Mouse (Mus musculus) intestine, embryonic 14.5 days (tissue): ENCODE measurements around the gene Ell. TPM values are rescaled to one million over a fixed set of nuclear protein-coding genes. Genes with fewer than 3 reads are reported as not detected.

Experiments
- ATAC-seq: fragments of 200-750 bp; cut with Nextera tagmentation; replicated peaks from 2 replicates; pipeline ENCODE4 v1.8.0; 2017; ENCODE audit warnings: low read depth, moderate number of reproducible peaks, moderate TSS enrichment, moderate library complexity; ENCODE audit not compliant: low FRiP score, low TSS enrichment
- DNase-seq: peaks from one replicate; pipeline ENCODE4 v3.0.0-alpha.2; 2018; ENCODE audit warnings: low spot score
- H3K27ac ChIP-seq: fragments of 300-500 bp; sonication (generic); 2 replicates; pipeline ENCODE4 v1.5.1; 2014; ENCODE audit warnings: low read depth, mild to moderate bottlenecking, control low read depth
- H3K27me3 ChIP-seq: fragments of 300-500 bp; sonication (generic); replicated peaks from 2 replicates; pipeline ENCODE4 v1.6.1; 2014; ENCODE audit warnings: low read length, control low read depth; ENCODE audit not compliant: control insufficient read depth, insufficient read depth
- H3K36me3 ChIP-seq: fragments of 300-500 bp; sonication (generic); 2 replicates; pipeline ENCODE4 v1.6.1; 2014; ENCODE audit warnings: low read length, control low read depth; ENCODE audit not compliant: control insufficient read depth, insufficient read depth
- H3K4me1 ChIP-seq: fragments of 300-500 bp; sonication (generic); replicated peaks from 2 replicates; pipeline ENCODE4 v1.6.1; 2014; ENCODE audit warnings: low read length, control low read depth, mixed read lengths; ENCODE audit not compliant: control insufficient read depth, insufficient read depth
- H3K4me2 ChIP-seq: fragments of 300-500 bp; sonication (generic); 2 replicates; pipeline ENCODE4 v1.6.1; 2014; ENCODE audit warnings: low read length
- H3K4me3 ChIP-seq: fragments of 300-500 bp; sonication (generic); 2 replicates; pipeline ENCODE4 v1.5.1; 2014; ENCODE audit warnings: low read depth, low read length, control low read depth, mixed read lengths
- H3K9ac ChIP-seq: fragments of 300-500 bp; sonication (generic); 2 replicates; pipeline ENCODE4 v1.6.1; 2014; ENCODE audit warnings: mild to moderate bottlenecking, low read length
- H3K9me3 ChIP-seq: fragments of 300-500 bp; sonication (generic); 2 replicates; pipeline ENCODE4 v1.6.1; 2016; ENCODE audit warnings: low read length, control low read depth; ENCODE audit not compliant: control insufficient read depth
- WGBS: fragments of 180-500 bp; shearing (Covaris S2); extraction: QIAGEN DNeasy Blood & Tissue Kit; methylation state at CpG from one replicate; pipeline ENCODE4 v1.1.7; 2014; 5-methylcytosine and 5-hydroxymethylcytosine counted together
- polyA plus RNA-seq: library from polyadenylated mRNA; unstranded; fragments of >200 nt; fragmentation: Nextera tagmentation; extraction: Ambion mirVana; gene quantifications from 2 replicates; pipeline ENCODE4 v1.2.1, GENCODE M21; 2014

Ell gene
- polyA plus RNA-seq, 1 experiment from 2014 or later, result 16.6 TPM

DNA sequence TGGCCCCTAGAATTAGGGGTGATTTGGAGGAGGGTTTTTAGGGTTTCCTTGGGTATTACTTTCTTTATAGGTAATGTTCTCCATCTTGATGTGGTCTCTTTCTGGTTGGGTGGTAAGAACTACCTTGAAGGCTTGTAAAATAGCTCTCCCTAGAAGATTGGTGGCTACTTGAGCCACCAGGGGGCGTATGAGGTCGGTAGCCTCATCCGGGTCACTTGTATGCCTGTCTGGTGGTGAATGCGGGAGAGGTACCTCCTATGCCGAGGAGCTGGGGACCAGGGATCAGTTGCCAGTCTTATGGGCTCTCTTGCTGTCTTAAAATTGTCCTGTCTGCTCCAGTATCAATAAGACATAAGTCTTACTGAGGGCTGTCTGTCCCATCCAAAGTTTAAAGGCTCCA, 85.8 kb downstream of the Ell start:
- peak; percentile 78 for DNase-seq
- no peak overlapping the region for H3K4me2 ChIP-seq
- H3K4me1 ChIP-seq, result peaks cover 1% of the 10 kb centered on the region; the same call in 1 of the 2 replicates
- no peak overlapping the region for H3K27ac ChIP-seq
- H3K27me3 ChIP-seq, result no peaks in the 10 kb centered on the region
- H3K4me3 ChIP-seq, result no peak overlapping the region
- no peak for ATAC-seq
- 14% methylated on average over 5 of the region's 5 CpGs for WGBS
- H3K9ac ChIP-seq, result no peak overlapping the region
- H3K36me3 ChIP-seq, result no peaks in the 10 kb centered on the region
- no peaks in the 10 kb centered on the region for H3K9me3 ChIP-seq

DNA sequence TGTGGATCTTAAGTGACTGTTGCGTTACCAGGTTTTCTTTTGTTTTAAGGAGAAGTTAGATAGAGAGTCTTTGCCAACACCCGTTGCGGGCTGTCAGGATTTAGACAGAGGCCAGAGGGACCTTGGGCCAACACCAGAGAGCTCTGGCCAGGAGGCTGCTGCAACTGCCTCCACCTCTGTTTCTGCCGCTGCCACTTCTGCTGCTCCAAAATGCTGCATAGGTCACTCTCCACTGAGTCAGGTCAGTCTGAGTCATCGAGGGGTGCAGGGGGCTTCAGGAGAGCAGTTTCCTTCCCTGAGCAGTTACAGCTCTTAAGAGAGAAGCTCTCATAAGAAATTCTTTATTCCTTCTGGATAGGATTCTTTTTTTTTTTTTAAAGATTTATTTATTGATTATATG, 87.8 kb downstream of the Ell start:
- Histone ChIP-seq H3K4me2 (no peak overlapping the region), H3K9me3 (no peaks in the 10 kb centered on the region), H3K9ac (no peak overlapping the region), H3K27me3 (no peaks in the 10 kb centered on the region), H3K36me3 (no peaks in the 10 kb centered on the region), H3K27ac (no peak overlapping the region), H3K4me3 (no peak overlapping the region), H3K4me1 (peaks cover 21% of the 10 kb centered on the region)
- ATAC-seq (no peak), DNase-seq (no peak)
- WGBS, result 89% methylated on average over 5 of the region's 5 CpGs

DNA sequence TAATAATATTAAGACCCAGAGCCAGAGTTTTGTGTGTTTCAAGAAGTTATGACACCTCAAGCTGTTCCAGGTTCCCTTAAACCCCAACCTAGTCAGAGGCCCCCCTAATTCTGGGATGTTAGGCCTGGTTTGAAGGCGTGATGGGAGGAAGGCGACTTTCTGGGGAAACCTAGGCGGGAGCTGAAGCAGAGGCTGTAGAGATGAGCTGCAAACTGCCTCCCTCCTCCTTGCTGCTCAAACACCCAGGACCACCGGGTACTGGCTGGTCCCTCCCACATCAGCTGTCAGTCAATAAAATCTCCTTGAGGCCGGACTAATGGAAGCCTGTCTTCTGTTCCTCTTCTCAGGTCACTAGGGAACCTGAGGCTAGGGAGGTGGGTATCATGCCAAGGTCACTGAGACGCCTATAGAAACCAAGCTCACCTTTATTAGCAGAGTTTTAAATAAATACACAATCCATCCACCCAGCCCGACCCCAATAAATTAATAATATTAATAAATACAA, 89.8 kb downstream of the Ell start:
- Histone ChIP-seq H3K4me2 (peak overlapping the region; percentile 71), H3K4me3 (peak overlapping the region; percentile 44; the same call in 1 of the 2 replicates), H3K27me3 (no peaks in the 10 kb centered on the region), H3K9ac (no peak overlapping the region; the same call in 1 of the 2 replicates), H3K27ac (peak overlapping the region; percentile 28; the same call in 1 of the 2 replicates), H3K4me1 (peaks cover 23% of the 10 kb centered on the region), H3K36me3 (no peaks in the 10 kb centered on the region), H3K9me3 (no peaks in the 10 kb centered on the region)
- ATAC-seq (no peak), DNase-seq (no peak)
- 55% methylated on average over 7 of the region's 7 CpGs for WGBS

DNA sequence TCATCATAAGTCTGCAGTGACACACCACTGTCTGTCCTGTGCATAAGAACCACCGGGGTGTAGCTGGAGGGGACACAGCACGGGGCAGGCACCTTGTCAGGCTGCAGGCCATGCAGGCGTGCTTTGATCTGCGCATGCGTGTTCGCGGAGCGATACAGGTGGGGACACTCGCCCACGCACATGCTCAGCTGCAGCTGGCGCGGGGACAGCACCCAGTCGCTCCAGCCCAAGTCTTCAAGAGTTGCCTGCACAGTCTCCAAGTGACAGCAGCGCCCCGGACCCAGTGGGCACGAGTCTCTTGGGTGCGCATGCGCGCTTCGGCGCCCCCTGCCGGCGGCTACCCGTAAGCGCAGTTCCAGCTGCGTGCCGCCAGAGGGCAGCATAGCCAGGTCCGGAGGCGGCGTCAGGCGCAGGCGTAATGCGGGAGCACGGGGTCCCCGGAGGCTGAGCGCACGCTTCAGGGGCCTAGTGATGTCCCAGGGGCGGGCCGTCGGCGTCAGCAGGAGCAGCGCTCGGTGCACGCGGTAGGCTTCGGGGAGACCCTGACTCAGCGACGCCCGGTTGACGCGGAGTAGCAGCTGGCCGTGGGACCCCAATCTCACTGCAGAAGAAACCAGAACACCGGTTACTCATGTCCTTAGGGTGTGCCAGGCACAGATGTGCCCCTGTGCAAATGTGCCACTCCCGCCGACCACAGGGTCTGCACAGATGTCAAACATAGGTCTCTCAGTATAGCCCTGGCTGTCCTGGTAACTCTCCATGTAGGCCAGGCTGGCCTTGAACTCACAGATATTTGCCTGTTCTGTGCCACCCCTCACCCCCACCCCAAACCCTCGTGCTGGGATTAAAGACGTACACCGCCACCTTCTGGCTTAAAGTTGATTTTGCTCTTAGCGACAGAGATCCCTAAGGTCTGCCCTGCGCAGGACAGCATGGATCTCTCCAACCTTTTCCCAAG, 90.6 kb downstream of the Ell start:
- H3K9ac ChIP-seq, result peak overlapping the region; percentile 42
- peak overlapping the region; percentile 28; the same call in 1 of the 2 replicates for H3K27ac ChIP-seq
- no peaks in the 10 kb centered on the region for H3K36me3 ChIP-seq
- H3K4me3 ChIP-seq, result peak overlapping the region; percentile 44
- no peaks in the 10 kb centered on the region for H3K27me3 ChIP-seq
- H3K9me3 ChIP-seq, result no peaks in the 10 kb centered on the region
- DNase-seq (peak; percentile 98), ATAC-seq (peak; percentile 92)
- H3K4me2 ChIP-seq, result peak overlapping the region; percentile 71
- peaks cover 23% of the 10 kb centered on the region for H3K4me1 ChIP-seq
- 2% methylated on average over 60 of the region's 60 CpGs for WGBS

- H3K36me3 ChIP-seq, result no peaks in the 10 kb centered on the region
- peak overlapping the region; percentile 23; the same call in 1 of the 2 replicates for H3K4me3 ChIP-seq
- peak; percentile 69 for DNase-seq
- H3K27ac ChIP-seq, result no peak overlapping the region
- H3K9me3 ChIP-seq, result no peaks in the 10 kb centered on the region
- peak overlapping the region; percentile 71 for H3K4me2 ChIP-seq
- no peak for ATAC-seq
- 16% methylated on average over 22 of the region's 22 CpGs for WGBS
- peak overlapping the region; percentile 10; the same call in 1 of the 2 replicates for H3K9ac ChIP-seq
- no peaks in the 10 kb centered on the region for H3K27me3 ChIP-seq
- peaks cover 23% of the 10 kb centered on the region for H3K4me1 ChIP-seq
Observed at GRCm38 (mm10) chr8:70630532-70631381, 91.5 kb downstream of the Ell start.

DNA sequence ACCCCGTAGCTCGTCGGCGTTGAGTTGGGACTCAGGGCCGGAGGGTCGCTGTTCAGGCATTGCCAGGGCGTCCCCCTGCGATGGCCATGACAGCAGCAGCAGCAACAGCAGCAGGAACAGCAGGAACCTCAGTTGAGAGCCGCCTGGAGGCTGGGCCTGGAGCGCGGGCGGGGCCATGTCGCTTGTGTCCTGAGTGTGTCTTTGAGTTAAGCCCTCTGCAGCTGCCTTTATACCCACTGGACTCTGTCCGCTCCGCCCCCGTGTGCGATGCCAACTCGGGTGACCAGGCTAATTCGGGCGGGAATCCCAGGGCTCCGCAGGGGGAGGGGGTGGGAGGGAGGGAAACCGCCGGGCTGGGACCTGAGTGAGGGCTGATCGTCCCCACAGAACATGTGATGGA, 92.2 kb downstream of the Ell start:
- peak; percentile 65 for DNase-seq
- H3K4me3 ChIP-seq, result peak overlapping the region; percentile 23; the same call in 1 of the 2 replicates
- H3K9me3 ChIP-seq, result no peaks in the 10 kb centered on the region

DNA sequence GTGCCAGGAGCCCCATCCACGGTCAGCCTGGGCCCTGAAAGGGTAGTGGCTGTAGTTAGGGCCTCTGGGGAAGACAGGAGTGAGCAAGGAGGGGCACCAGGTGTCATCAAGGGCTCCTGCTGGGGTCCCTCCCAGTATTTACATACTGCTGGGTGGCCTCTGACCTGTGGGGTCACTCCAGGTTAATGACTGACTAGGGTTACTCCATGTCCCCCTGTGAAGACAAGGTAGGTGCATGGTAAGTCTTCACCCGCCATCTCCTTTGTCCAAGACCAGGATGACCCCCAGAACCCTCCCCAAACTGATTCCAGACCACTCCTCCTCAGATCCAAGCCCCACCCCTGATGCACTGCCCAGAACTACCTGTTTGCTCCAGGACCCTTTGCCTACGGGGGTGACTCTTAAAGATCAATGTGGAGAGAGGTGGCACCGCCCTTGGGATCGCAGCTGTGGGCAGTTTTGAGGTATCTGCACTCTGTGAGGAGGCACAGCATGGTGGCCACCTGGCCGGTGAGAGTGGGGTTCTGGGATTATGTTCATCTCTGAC, 93.2 kb downstream of the Ell start, which contains the start of gene Gdf15:
Gene Gdf15, minus strand, starts transcription at position 111 of the 547 bp plus-strand sequence.
- Histone ChIP-seq H3K9ac (no peak within 1 kb of the TSS), H3K36me3 (no peaks in the 10 kb centered on the region), H3K4me3 (peak within 1 kb of the TSS; percentile 23; the same call in 1 of the 2 replicates), H3K9me3 (no peaks in the 10 kb centered on the region), H3K4me1 (peaks cover 25% of the 10 kb centered on the region), H3K4me2 (peak within 1 kb of the TSS; percentile 71), H3K27ac (no peak within 1 kb of the TSS), H3K27me3 (no peaks in the 10 kb centered on the region)
- DNase-seq (no peak), ATAC-seq (no peak)
- WGBS, result 67% methylated on average over 6 of the region's 6 CpGs

More for the DNA sequence above, 92.2 kb downstream of the Ell start:
- no peak for ATAC-seq
- 22% methylated on average over 24 of the region's 24 CpGs for WGBS
- Histone ChIP-seq H3K4me1 (peaks cover 23% of the 10 kb centered on the region), H3K4me2 (peak overlapping the region; percentile 71), H3K9ac (no peak overlapping the region), H3K27me3 (no peaks in the 10 kb centered on the region), H3K27ac (no peak overlapping the region), H3K36me3 (no peaks in the 10 kb centered on the region)

DNA sequence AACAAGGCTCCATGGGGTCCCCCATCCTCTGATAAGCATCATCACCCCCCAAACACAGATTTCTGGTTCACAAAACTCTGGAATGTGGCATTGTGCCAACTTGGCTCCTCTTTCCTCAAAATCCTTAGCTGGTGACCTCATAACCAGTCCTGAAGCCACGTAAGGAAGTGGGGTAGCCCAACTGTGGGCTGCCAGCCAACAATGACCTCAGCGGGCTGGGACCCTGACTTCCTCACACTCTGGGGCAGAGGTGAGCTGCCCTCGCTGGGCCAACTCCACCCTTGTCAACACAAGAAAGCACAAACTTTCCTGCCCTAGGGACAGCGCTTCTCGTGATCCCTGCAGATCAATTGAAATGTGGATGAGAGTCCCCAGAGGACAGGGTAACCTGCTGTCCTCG, 94.8 kb downstream of the Ell start:
- ATAC-seq (no peak), DNase-seq (no peak)
- no peak overlapping the region for H3K9ac ChIP-seq
- H3K4me2 ChIP-seq, result no peak overlapping the region
- H3K4me1 ChIP-seq, result peaks cover 27% of the 10 kb centered on the region
- H3K36me3 ChIP-seq, result no peaks in the 10 kb centered on the region
- no peak overlapping the region for H3K4me3 ChIP-seq
- no peaks in the 10 kb centered on the region for H3K27me3 ChIP-seq
- no peaks in the 10 kb centered on the region for H3K9me3 ChIP-seq
- 52% methylated on average over 6 of the region's 6 CpGs for WGBS
- H3K27ac ChIP-seq, result no peak overlapping the region
